Mouse (Mus musculus) midbrain, embryonic 14.5 days (tissue): Measurements from ENCODE around the gene Ptpn3. TPM values are rescaled to one million over a fixed set of nuclear protein-coding genes. Genes with fewer than 3 reads are reported as not detected.
A peak's percentile ranks its signal among the peaks of the same experiment; 100 is the strongest.

Experiments
- ATAC-seq: fragments of 200-750 bp; cut with Nextera tagmentation; 2 replicates; pipeline ENCODE4 v1.8.0; 2017; ENCODE audit warnings: moderate number of reproducible peaks, moderate library complexity; ENCODE audit not compliant: low FRiP score, low TSS enrichment
- DNase-seq: peaks from one replicate; pipeline ENCODE4 v3.0.0-alpha.2; 2015
- H3K27ac ChIP-seq: fragments of 300-500 bp; sonication (generic); replicated peaks from 2 replicates; pipeline ENCODE4 v1.5.1; 2014; ENCODE audit warnings: mild to moderate bottlenecking, low read depth, low read length, moderate library complexity
- H3K27me3 ChIP-seq: fragments of 300-500 bp; sonication (generic); 2 replicates; pipeline ENCODE4 v1.6.1; 2014; ENCODE audit warnings: low read length, control low read depth, mixed read lengths; ENCODE audit not compliant: control insufficient read depth, insufficient read depth
- H3K36me3 ChIP-seq: fragments of 300-500 bp; sonication (generic); 2 replicates; pipeline ENCODE4 v1.6.1; 2014; ENCODE audit warnings: low read length, control low read depth; ENCODE audit not compliant: control insufficient read depth, insufficient read depth
- H3K4me1 ChIP-seq: fragments of 300-500 bp; sonication (generic); 2 replicates; pipeline ENCODE4 v1.6.1; 2014; ENCODE audit warnings: mild to moderate bottlenecking, antibody characterized with exemption, low read length, control low read depth; ENCODE audit not compliant: control insufficient read depth, insufficient read depth
- H3K4me2 ChIP-seq: fragments of 300-500 bp; sonication (generic); 2 replicates; pipeline ENCODE4 v1.6.1; 2014; ENCODE audit warnings: mild to moderate bottlenecking, low read length, moderate library complexity
- H3K4me3 ChIP-seq: fragments of 300-500 bp; sonication (generic); replicated peaks from 2 replicates; pipeline ENCODE4 v1.5.1; 2014; ENCODE audit warnings: low read depth, low read length
- H3K9ac ChIP-seq: fragments of 300-500 bp; sonication (generic); replicated peaks from 2 replicates; pipeline ENCODE4 v1.6.1; 2014; ENCODE audit warnings: mild to moderate bottlenecking, low read length, moderate library complexity
- H3K9me3 ChIP-seq: fragments of 300-500 bp; sonication (generic); 2 replicates; pipeline ENCODE4 v1.6.1; 2016; ENCODE audit warnings: low read length, control low read depth, mixed read lengths; ENCODE audit not compliant: control insufficient read depth
- WGBS: fragments of 180-500 bp; shearing (Covaris S2); extraction: QIAGEN DNeasy Blood & Tissue Kit; methylation state at CpG from one replicate; pipeline ENCODE4 v1.1.7; 2014; 5-methylcytosine and 5-hydroxymethylcytosine counted together
- polyA plus RNA-seq: library from polyadenylated mRNA; unstranded; fragments of >200 nt; fragmentation: Nextera tagmentation; extraction: Ambion mirVana; gene quantifications from 2 replicates; pipeline ENCODE4 v1.2.1, GENCODE M21; 2014

Gene Ptpn3
- polyA plus RNA-seq, 1 experiment from 2014 or later = 3.1 TPM

DNA sequence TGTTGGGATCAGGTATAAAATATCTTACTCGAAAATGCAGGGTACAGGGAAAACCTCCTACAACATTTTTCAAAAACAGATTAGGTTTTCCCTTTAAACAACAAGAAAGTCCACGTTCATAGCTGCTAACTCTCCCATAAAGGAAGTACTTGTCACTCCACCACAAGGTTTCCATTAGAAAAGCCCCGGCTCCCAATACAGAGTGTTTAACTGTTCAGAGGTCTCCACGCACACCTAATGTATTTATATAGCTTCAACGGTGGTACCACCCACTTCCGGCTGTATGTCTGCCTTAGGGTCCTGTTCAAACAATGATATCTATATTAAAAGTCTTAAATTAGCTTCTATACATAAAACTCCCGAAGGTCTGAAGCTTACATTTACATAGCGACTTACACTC is 39.2 kb downstream of the Ptpn3 start:
- Histone ChIP-seq H3K27me3 (no peaks in the 10 kb centered on the region), H3K4me1 (peaks cover 8% of the 10 kb centered on the region; the same call in 1 of the 2 replicates), H3K36me3 (no peaks in the 10 kb centered on the region), H3K9me3 (no peaks in the 10 kb centered on the region), H3K4me3 (no peak overlapping the region), H3K9ac (no peak overlapping the region), H3K27ac (no peak overlapping the region), H3K4me2 (no peak overlapping the region)
- no peak for DNase-seq
- WGBS = 85% methylated on average over 8 of the region's 8 CpGs
- no peak for ATAC-seq

DNA sequence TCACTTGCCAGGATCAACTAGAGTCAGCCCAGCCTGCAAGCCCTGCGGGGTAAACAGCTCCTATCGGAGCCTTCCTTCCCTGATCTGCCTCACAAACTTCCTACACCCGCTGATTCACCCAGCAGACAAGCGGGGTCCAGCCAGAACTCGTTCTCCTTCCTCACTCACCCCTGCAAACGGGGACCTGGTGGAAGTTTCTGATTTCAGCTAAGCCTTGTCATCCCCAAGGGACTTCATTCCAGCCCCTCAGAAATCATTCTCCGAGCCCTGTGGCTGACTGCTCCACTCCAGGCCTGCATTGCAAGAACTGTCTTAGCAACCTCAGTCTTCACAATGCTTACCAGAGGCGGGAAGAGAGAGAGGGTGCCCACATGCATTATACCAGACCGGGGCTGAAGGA is 39.8 kb downstream of the Ptpn3 start:
- H3K27ac ChIP-seq = no peak overlapping the region
- no peaks in the 10 kb centered on the region for H3K27me3 ChIP-seq
- H3K4me3 ChIP-seq = no peak overlapping the region
- DNase-seq (no peak), ATAC-seq (no peak)
- H3K9me3 ChIP-seq = no peaks in the 10 kb centered on the region
- no peaks in the 10 kb centered on the region for H3K36me3 ChIP-seq
- 74% methylated on average over 9 of the region's 9 CpGs for WGBS
- no peak overlapping the region for H3K4me2 ChIP-seq
- peaks cover 8% of the 10 kb centered on the region; the same call in 1 of the 2 replicates for H3K4me1 ChIP-seq
- no peak overlapping the region for H3K9ac ChIP-seq

DNA sequence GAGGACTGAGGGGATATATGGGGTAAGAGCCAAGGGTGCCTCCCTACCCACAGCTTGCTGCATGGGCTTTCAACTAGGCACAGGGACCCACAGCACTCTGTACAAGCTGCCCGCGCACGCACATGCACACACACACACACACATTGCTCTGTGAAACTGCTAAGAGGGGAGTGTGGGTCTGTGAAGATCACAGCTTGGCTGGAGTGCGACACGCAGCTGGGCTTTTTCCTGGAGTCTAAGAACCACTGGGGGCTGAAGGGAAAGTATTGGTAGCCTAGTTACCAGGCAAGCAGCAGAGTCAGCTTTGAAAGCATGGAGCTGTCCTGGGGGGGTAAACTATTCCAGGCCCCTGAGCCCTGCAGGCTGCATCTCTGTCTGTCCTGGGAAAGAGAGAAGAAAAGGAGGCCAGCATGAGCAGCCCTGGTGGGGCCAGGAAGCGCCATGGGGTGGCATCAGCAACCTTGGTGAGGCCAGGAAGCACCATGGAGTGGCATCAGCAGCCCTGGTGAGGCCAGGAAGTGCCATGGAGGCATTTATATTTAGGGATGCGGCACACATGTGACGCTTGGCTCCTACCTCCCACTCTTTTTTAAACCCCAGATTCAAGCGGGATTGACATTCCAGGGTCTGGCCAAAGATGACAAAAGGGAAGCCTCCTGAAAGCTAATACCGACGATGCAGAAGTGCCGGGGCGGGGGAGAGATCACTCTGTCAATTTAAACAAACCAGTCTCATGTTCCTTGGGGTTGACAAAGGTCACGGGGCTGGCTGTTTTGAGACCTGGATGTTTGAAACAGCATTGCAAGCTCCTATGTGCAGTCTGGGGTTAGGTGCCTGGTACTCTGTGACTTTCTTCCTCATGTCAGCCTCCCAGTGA is 43.2 kb downstream of the Ptpn3 start:
- 0 out of 2 replicates have a peak overlapping the region, but pooled peaks have one; percentile 9 for H3K9ac ChIP-seq
- WGBS = 25% methylated on average over 14 of the region's 14 CpGs
- ATAC-seq = no peak
- H3K9me3 ChIP-seq = no peaks in the 10 kb centered on the region
- H3K4me2 ChIP-seq = no peak overlapping the region
- peaks cover 8% of the 10 kb centered on the region; the same call in 1 of the 2 replicates for H3K4me1 ChIP-seq
- H3K27me3 ChIP-seq = no peaks in the 10 kb centered on the region
- H3K36me3 ChIP-seq = no peaks in the 10 kb centered on the region
- peak; percentile 41 for DNase-seq
- no peak overlapping the region for H3K4me3 ChIP-seq
- no peak overlapping the region for H3K27ac ChIP-seq

DNA sequence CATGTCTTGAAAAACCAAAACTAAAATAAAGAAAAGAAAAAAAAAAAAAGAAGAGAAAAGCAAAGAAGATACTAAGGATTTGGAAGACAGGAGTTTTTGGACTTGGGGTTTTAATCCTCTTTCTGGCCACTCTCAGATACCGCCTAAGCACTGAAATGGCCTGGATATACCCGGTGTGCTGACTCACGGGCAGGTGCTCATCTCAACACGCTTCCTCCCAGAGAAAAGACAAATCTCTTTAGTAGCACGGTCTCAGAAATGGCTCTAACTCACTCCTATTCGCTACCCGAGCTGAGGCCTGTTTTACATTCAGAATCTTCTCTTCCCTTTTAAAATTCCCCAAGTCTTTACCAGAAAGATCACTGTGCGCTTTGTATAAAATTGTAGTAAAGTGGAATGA is 44.2 kb downstream of the Ptpn3 start:
- no peaks in the 10 kb centered on the region for H3K27me3 ChIP-seq
- H3K4me1 ChIP-seq = peaks cover 8% of the 10 kb centered on the region; the same call in 1 of the 2 replicates
- DNase-seq = no peak
- H3K9ac ChIP-seq = no peak overlapping the region
- H3K9me3 ChIP-seq = no peaks in the 10 kb centered on the region
- no peaks in the 10 kb centered on the region for H3K36me3 ChIP-seq
- no peak overlapping the region for H3K4me2 ChIP-seq
- H3K4me3 ChIP-seq = no peak overlapping the region
- 73% methylated on average over 8 of the region's 8 CpGs for WGBS
- no peak for ATAC-seq
- no peak overlapping the region for H3K27ac ChIP-seq

DNA sequence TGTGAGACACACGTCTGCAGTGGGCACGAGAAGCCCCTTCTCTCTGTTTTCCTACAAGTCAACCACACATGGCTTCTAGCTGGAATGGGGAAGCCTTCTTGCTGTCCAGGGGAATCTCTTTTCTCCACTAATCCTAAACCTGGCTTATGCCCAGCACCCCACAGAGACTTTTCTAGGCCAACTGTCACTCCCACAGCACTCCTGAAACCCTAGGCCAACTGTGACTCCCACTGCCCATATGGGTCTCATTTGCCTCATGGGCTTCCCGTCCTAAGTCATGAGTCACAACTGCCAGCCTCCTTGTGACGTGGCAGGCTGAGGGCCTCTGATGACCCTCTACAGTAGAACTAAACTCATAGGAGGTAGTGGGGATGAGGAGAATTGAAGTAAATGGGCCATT is 44.9 kb downstream of the Ptpn3 start:
- ATAC-seq = no peak
- WGBS = 77% methylated on average over 4 of the region's 4 CpGs
- no peak for DNase-seq

DNA sequence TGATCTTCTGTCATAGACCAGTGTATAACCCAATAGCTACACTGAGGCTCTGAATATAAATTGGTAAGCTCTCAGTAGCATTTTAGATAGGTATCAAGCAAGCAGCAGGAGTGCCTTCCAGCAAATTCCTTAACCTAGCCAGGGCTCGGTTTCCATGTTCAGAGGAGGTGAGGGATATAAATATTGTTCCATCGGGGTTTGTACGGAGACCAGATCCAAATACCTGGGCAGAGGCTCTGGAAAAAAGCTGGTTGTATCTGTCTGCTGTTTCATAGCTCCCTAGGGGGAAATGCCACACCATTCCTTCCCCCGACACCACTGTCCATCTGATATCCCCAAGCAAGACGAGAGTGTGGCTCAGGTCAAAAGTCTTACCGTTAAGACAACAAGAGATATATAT is 47.2 kb downstream of the Ptpn3 start:
- no peak for ATAC-seq
- no peaks in the 10 kb centered on the region for H3K9me3 ChIP-seq
- no peak overlapping the region for H3K4me2 ChIP-seq
- no peaks in the 10 kb centered on the region for H3K27me3 ChIP-seq
- no peaks in the 10 kb centered on the region for H3K36me3 ChIP-seq
- H3K4me3 ChIP-seq = no peak overlapping the region
- WGBS = 92% methylated on average over 6 of the region's 6 CpGs
- peaks cover 8% of the 10 kb centered on the region; the same call in 1 of the 2 replicates for H3K4me1 ChIP-seq
- DNase-seq = no peak
- H3K27ac ChIP-seq = no peak overlapping the region
- H3K9ac ChIP-seq = no peak overlapping the region

More for the DNA sequence above, 44.9 kb downstream of the Ptpn3 start:
- no peaks in the 10 kb centered on the region for H3K9me3 ChIP-seq
- H3K27ac ChIP-seq = no peak overlapping the region
- H3K36me3 ChIP-seq = no peaks in the 10 kb centered on the region
- H3K4me1 ChIP-seq = peaks cover 8% of the 10 kb centered on the region; the same call in 1 of the 2 replicates
- H3K4me2 ChIP-seq = no peak overlapping the region
- no peak overlapping the region for H3K4me3 ChIP-seq
- H3K27me3 ChIP-seq = no peaks in the 10 kb centered on the region
- H3K9ac ChIP-seq = no peak overlapping the region

DNA sequence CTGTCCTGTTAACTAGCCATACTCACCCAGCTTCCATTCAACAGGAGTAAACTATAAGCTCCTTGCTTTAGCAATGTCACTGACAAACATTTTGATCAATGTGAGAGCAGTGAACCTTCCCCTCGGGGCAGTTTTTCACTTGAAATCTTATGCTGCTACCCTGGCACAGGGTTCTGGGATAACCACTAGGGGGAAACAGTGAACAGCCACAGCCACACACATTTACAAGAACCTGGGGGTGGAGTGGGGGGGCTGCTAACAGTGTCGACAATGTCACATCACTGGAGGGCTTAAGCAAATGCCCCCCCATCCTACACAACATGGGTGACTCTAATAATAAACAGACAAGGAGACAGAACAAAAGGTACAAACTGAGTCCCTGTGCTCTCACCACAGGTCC is 51.0 kb downstream of the Ptpn3 start:
- Histone ChIP-seq H3K36me3 (no peaks in the 10 kb centered on the region), H3K27me3 (no peaks in the 10 kb centered on the region), H3K9me3 (no peaks in the 10 kb centered on the region), H3K4me3 (no peak overlapping the region), H3K27ac (no peak overlapping the region), H3K9ac (no peak overlapping the region), H3K4me2 (no peak overlapping the region), H3K4me1 (peaks cover 5% of the 10 kb centered on the region; the same call in 1 of the 2 replicates)
- ATAC-seq (no peak), DNase-seq (no peak)
- 32% methylated on average over 2 of the region's 2 CpGs for WGBS

DNA sequence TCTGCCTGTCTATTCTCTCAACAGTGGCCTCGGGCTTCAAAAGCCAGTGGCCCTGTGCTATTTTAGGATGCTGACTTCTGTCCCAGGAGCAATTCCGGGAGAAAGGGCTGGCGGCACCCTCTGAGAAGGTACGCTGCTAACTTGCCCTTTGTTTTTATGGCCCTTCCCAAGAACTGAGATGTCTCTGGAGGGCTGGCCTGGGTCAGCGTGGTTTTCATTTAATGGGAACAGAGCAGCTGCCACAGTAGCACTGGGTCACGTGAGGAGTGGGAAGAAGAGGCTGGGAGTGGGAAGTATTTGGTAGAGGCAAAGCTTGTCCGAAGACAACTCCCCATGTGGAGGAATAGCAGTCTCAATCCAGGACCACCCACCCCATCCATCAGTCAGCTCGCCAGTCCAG is 52.5 kb downstream of the Ptpn3 start:
- H3K27me3 ChIP-seq = no peaks in the 10 kb centered on the region
- no peak overlapping the region for H3K9ac ChIP-seq
- no peak for DNase-seq
- H3K4me3 ChIP-seq = no peak overlapping the region
- no peak overlapping the region for H3K27ac ChIP-seq
- H3K36me3 ChIP-seq = no peaks in the 10 kb centered on the region
- 50% methylated on average over 8 of the region's 8 CpGs for WGBS
- no peak for ATAC-seq
- peaks cover 5% of the 10 kb centered on the region; the same call in 1 of the 2 replicates for H3K4me1 ChIP-seq
- no peak overlapping the region for H3K4me2 ChIP-seq
- H3K9me3 ChIP-seq = no peaks in the 10 kb centered on the region

DNA sequence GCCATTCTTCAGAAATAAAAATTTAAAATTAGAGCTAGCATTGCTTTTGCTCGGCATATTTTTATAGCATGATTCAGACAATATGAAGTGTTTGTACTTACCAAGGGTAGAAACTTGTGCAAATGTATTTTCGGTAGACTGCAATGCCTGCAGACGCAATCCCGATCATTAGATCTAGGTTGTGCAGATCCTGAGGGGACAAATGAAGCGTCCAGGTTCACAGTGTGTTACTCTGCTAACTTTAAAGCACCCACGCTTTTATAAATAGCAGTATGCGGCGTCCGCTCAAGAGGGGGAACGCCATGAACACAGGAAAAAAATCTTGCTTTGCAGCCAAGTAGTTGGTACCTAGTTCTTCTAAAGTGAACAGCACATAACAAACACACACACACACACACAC is 56.8 kb downstream of the Ptpn3 start:
- H3K4me2 ChIP-seq = no peak overlapping the region
- H3K9me3 ChIP-seq = no peaks in the 10 kb centered on the region
- DNase-seq = no peak
- H3K36me3 ChIP-seq = no peaks in the 10 kb centered on the region
- WGBS = 93% methylated on average over 10 of the region's 10 CpGs
- no peak overlapping the region for H3K27ac ChIP-seq
- ATAC-seq = no peak
- peaks cover 5% of the 10 kb centered on the region; the same call in 1 of the 2 replicates for H3K4me1 ChIP-seq
- H3K9ac ChIP-seq = no peak overlapping the region
- no peaks in the 10 kb centered on the region for H3K27me3 ChIP-seq
- no peak overlapping the region for H3K4me3 ChIP-seq
